Mouse (Mus musculus) embryonic fibroblast, embryonic 13.5 days (primary cell): ENCODE measurements at regions not wholly inside any gene's neighbourhood (a gene's known extent, or its start where the extent isn't known, plus 50 kb on each side); places are given as distances from the start of the nearest gene placed in this dataset.

ENCODE experiments used
- CTCF ChIP-seq: IDR thresholded peaks from 2 replicates; pipeline ENCODE4 v1.5.1; 2011; ENCODE audit warnings: mild to moderate bottlenecking, control low read depth, low read length, moderate library complexity, borderline replicate concordance; ENCODE audit not compliant: insufficient read depth
- POLR2A ChIP-seq: IDR thresholded peaks from 2 replicates; pipeline ENCODE4 v1.6.1; 2011; ENCODE audit warnings: low read depth, mild to moderate bottlenecking, control low read depth, low read length, moderate library complexity

DNA sequence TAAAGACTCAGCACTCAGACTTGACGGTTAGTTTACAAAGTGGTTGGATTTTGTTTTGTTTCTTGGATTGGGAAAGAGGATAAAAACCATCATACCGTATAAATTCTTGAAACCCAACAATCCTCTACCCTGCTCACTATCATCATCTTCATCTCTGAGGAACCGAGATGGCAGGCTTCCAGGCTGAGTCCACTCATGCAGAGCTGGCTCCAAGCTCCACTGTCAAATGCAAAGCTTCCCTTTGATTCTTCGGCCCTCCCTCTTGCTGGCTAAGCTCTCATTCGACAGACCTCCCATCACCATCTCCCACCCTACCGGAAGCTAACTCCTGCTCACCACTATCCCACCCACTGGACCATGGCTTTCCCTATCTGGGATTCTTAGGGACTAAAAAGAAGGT lies 184.6 kb upstream of the Hnrnpa3 start:
- TF ChIP-seq CTCF: no peak
- no peak for TF ChIP-seq POLR2A
